Mouse (Mus musculus): Measurements from ENCODE around the gene Ttc39b. TPM values are rescaled to one million over a fixed set of nuclear protein-coding genes. Genes with fewer than 3 reads are reported as not detected.

Ttc39b gene
- total RNA-seq, 2 experiments from 2014 or later: 34.6 to 37.0 TPM

DNA sequence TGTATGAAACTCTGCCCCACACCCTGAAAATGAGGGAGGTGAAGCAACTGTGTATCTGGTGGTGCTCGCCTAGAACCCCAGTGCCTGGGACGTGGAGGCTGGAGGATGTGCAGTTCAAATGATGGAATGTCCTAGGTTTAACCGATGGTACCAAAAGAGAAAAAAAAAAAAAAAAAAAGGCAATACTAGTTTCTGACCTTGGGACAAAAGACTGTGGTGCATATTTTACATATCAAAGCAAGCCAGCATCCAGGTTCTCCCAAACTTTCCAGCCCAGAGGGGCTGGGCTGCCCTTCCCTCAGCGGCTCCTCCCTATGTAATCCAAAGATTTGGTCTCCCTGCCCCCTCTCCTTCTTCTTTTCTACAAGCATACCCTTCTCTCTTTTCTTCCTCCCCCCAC, 6.3 kb upstream of the Ttc39b start:
- no peak overlapping the region for H3K27ac ChIP-seq
- H3K4me3 ChIP-seq: no peak overlapping the region
- DNase-seq (ENCODE audit: low spot score in 2 of 2): no peak
- TF ChIP-seq CTCF (conservative IDR thresholded peaks at IDR 0.05): no peak

- H3K4me3 ChIP-seq: no peak overlapping the region
These were observed 5.6 kb upstream of the Ttc39b start for GRCm38 (mm10) chr4:83329615-83330014.

GRCm38 (mm10) chr4:83328026-83328945, 4.2 kb upstream of the Ttc39b start:
- H3K27ac ChIP-seq: no peak overlapping the region
- no peak for TF ChIP-seq CTCF (conservative IDR thresholded peaks at IDR 0.05)
- no peak for DNase-seq (ENCODE audit: low spot score in 2 of 2)

More at GRCm38 (mm10) chr4:83329615-83330014, 5.6 kb upstream of the Ttc39b start:
- no peak for DNase-seq (ENCODE audit: low spot score in 2 of 2)
- TF ChIP-seq CTCF (conservative IDR thresholded peaks at IDR 0.05): no peak
- H3K27ac ChIP-seq: no peak overlapping the region

GRCm38 (mm10) chr4:83327526-83327925, 3.5 kb upstream of the Ttc39b start:
- no peak for TF ChIP-seq CTCF (conservative IDR thresholded peaks at IDR 0.05)
- DNase-seq (ENCODE audit: low spot score in 2 of 2): no peak
- H3K27ac ChIP-seq: no peak overlapping the region
- no peak overlapping the region for H3K4me3 ChIP-seq

More at GRCm38 (mm10) chr4:83328026-83328945, 4.2 kb upstream of the Ttc39b start:
- H3K4me3 ChIP-seq: no peak overlapping the region

- Histone ChIP-seq H3K4me3 (no peak overlapping the region), H3K27ac (no peak overlapping the region)
- DNase-seq (ENCODE audit: low spot score in 2 of 2): no peak
- TF ChIP-seq CTCF (conservative IDR thresholded peaks at IDR 0.05): no peak
These were observed 1.3 kb upstream of the Ttc39b start for GRCm38 (mm10) chr4:83325366-83325765.

DNA sequence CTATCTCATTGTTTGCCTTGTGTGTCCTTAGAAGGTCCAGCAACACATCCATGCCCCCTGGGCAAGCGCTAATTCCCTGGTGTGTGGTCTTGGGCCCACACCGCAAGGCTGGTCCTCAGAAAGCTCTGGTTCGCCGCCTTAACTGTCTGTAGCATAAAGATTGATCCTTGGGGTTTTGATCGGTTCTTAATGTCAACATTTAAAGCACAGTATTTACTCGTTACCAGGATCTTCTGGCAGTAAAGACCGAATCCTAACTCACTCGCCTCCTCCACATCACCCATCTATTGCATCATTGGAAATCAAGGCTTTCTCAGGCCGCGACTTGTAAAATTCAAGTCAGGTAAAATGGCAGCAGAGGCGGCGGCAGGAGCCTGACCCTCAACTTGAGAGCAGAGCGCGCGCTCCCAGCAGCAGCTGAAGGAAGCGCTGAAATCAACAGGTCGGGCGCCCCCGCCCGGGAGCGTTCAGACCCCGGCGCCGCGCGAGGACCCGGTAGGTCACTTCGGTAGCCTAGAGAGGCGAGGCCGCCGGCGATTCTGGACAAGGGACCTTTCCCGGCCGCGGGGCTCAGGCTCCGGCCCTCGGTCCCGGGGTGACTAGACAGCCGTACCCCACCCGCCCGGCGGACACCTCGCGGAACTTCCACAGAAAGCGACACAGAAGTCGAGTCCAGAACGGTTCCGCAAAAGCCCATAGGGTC, 703 bp downstream of the Ttc39b start:
- peak overlapping the region; percentile 86 for H3K27ac ChIP-seq
- peak; percentile 19 to 55 for DNase-seq (ENCODE audit: low spot score in 2 of 2)
- H3K4me3 ChIP-seq: peak overlapping the region; percentile 92
- peak; percentile 58 for TF ChIP-seq CTCF (conservative IDR thresholded peaks at IDR 0.05)

DNA sequence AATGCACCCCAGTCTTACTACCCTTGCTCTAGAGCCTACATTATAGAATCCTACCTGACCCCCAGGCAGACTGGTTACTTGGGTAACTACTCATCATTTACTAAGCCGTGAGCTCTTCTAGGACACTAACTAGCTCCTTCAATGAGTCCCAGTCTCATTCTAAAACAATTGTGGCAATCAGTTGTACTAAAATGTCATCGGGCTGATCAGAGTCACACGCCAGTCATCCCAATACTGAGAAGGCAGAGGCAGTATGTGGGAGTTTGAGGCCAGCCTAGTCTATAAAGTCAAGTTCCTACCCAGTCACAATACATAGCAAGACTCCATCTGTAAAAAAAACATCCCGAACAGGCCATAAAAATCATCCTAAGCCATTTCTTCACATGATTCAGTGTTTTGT, 4.3 kb downstream of the Ttc39b start:
- Histone ChIP-seq H3K27ac (no peak overlapping the region), H3K4me3 (no peak overlapping the region)
- TF ChIP-seq CTCF (conservative IDR thresholded peaks at IDR 0.05): no peak
- DNase-seq (ENCODE audit: low spot score in 2 of 2): no peak

GRCm38 (mm10) chr4:83318758-83319157, 5.3 kb downstream of the Ttc39b start:
- Histone ChIP-seq H3K27ac (no peak overlapping the region), H3K4me3 (no peak overlapping the region)
- DNase-seq (ENCODE audit: low spot score in 2 of 2): no peak
- TF ChIP-seq CTCF (conservative IDR thresholded peaks at IDR 0.05): no peak

- Histone ChIP-seq H3K4me3 (no peak overlapping the region), H3K27ac (no peak overlapping the region)
- no peak for DNase-seq (ENCODE audit: low spot score in 2 of 2)
- no peak for TF ChIP-seq CTCF (conservative IDR thresholded peaks at IDR 0.05)
These were observed 6.2 kb downstream of the Ttc39b start for GRCm38 (mm10) chr4:83317826-83318348.

- no peak overlapping the region for H3K4me3 ChIP-seq
- no peak for TF ChIP-seq CTCF (conservative IDR thresholded peaks at IDR 0.05)
- no peak for DNase-seq (ENCODE audit: low spot score in 2 of 2)
- H3K27ac ChIP-seq: no peak overlapping the region
These were observed 7.3 kb downstream of the Ttc39b start for GRCm38 (mm10) chr4:83316718-83317117.

DNA sequence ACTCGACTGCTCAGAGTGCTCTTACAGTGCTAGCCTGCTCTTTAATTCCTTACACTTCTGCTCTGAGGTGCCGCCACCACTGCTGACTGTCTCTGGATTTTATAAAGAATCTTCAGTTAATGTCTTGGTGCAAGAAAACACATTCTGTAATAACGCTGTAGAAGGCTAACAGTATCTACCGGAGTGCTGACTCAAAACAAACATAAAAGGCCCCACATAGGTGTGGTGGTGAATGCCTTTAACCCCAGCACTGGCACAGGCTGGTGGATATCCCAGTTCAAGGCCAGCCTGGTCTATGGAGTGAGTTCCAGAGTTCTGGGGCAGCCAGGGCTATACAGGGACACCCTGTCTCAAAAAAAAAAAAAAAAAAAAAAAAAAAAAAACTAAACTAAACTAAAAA, 8.1 kb downstream of the Ttc39b start:
- no peak for TF ChIP-seq CTCF (conservative IDR thresholded peaks at IDR 0.05)
- H3K4me3 ChIP-seq: no peak overlapping the region
- no peak for DNase-seq (ENCODE audit: low spot score in 2 of 2)
- H3K27ac ChIP-seq: peak overlapping the region; percentile 70; the same call in 1 of the 2 replicates

DNA sequence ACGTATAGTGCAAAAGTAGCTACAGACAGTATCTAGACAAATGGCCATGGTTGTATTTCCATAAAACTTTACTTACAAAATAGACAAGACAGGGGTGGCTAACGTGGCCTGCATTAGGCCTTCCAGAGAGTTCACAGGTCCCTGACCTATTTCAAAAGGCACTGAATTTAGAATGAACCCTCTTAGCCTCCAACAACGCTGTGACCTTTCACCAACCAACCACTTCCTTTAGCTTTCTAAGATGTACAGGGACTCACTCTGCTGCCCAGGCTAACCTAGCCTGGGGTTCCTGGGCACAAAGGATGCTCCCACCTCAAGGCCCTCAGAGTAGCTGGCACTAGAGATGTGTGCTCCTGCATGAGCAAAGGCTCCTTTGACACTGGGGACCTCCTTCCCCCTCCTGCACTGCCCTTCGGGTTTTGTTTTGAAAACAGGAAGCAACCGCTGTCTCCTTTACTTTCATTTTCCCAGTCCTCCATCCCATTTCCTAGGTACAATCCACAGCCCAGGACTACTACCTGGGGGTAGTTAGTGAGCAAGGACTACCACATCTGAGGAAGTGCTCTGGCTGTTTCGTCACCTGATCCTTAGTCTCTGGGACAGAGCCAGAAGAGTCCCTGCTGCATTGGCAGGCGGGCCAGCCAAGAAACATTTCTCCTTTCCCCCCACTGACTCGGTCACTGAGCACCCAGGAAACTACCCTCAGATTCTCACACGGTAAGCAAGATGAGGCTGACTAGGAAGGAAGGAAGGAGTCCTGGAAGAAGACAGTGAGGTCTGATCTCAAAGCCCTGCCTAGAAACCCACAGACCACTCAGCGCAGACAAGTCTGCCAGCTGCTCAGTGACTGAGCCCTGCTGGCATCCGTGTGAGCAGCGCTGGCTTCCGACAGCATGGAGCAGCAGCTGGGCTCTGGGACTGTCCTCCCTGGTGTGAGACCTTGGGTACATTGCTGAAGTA, 8.9 kb downstream of the Ttc39b start:
- no peak for DNase-seq (ENCODE audit: low spot score in 2 of 2)
- Histone ChIP-seq H3K4me3 (peak overlapping the region; percentile 32), H3K27ac (peak overlapping the region; percentile 70)
- no peak for TF ChIP-seq CTCF (conservative IDR thresholded peaks at IDR 0.05)

Data from layer of hippocampus, adult 2 months (tissue).